Mouse (Mus musculus): ENCODE results near the gene Pkn1.

DNA sequence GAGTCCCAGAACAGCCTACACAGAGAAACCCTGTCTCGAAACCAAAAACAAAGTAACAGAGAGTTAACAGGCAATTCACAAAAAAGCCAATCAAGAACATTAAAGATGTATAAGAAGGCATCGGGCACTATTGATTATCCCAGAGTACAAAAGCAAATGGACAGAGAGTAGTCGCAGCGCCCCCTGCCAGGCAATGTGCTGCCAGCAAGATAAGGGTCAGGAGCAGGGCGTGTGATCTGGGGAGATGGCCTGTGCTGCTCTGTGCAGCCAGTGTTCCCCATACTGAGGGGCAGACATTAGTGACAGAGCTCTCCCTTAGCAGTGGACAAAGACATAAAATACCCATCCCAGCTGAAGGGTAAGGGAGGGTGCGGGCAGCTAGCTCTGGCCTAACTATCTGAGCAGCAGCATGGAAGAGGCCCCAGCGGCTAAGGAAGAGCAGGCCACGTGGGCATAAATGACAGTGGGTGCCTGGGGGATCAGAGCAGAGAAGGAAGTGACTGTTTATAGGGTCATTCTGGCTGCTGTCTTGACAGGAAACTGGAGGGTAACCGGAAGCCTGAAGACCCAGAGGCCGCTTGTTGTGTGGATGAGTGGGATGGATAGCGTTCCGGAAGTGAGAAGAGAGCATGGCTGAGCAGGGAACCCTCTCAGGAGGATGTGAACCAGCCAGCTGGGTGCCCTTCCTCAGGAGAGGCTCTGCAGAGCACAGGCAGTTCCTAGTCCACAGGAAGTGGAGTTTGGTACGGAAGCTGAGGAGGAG, 42.3 kb downstream of the Pkn1 start:
- TF ChIP-seq POLR2A (IDR thresholded peaks at IDR 0.05; ENCODE audit: insufficient read depth, low read depth, low read length) (no peak), CTCF (IDR thresholded peaks at IDR 0.05; ENCODE audit: insufficient read depth, low read depth, low read length) (no peak)
